Mouse (Mus musculus): ENCODE data around the gene Aatf. TPM values are rescaled to one million over a fixed set of nuclear protein-coding genes. Genes with fewer than 3 reads are reported as not detected.

Aatf gene
- total RNA-seq, 2 experiments from 2014 or later = 19.8 to 21.6 TPM

- DNase-seq (ENCODE audit: low spot score in 2 of 2) = no peak
These were observed 136.6 kb downstream of the Aatf start for GRCm38 (mm10) chr11:84376510-84377365.

DNA sequence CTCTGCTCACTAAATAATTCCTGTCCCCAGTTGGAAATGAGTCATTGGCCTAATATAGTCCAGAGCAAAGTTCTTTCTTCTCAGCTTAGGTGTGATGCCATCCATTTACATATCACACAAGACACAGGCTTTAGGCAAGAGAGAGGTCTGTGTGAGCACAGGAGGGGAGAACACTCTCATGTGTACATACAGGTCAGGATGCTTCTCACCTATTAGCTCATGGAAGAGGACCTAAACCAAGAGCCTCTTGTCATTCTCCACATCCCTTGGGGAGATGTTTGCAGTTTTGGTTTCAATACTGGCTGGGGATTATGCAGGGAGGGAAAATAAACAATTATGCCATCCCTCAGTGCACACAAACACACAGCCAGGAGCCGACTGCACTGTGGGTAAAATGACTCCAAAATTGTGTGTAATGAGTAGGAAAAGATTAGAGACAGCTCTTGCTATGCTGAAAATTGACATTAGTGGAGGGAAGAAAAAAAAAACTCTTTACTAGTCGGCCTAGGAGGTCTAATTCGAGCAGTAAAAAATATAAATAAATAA lies 137.3 kb downstream of the Aatf start:
- no peak for DNase-seq (ENCODE audit: low spot score in 2 of 2)

- DNase-seq (ENCODE audit: low spot score in 2 of 2) = no peak
These were observed 140.2 kb downstream of the Aatf start for GRCm38 (mm10) chr11:84373122-84373521.

Other genes with a start within 250 kb of the Aatf start
- gene Lhx1, start 12.0 kb upstream of the Aatf start, total RNA-seq (2021) = not detected

All from adrenal gland, adult 18-20 months (tissue).